Mouse (Mus musculus): ENCODE data around the gene Arl5a. TPM values are rescaled to one million over a fixed set of nuclear protein-coding genes. Genes with fewer than 3 reads are reported as not detected.

Gene Arl5a
- polyA plus RNA-seq, 1 experiment from 2014 or later, result 39.9 TPM

- ATAC-seq (ENCODE audit: low FRiP score), result no peak
- no peaks in the 10 kb centered on the region for H3K4me1 ChIP-seq (replicated peaks)
- H3K4me2 ChIP-seq, result no peak overlapping the region
- H3K9me3 ChIP-seq, result no peaks in the 10 kb centered on the region
- 84% methylated on average over 6 of the region's 6 CpGs for WGBS
- H3K27ac ChIP-seq, result no peak overlapping the region
- no peak overlapping the region for H3K4me3 ChIP-seq
- no peaks in the 10 kb centered on the region for H3K36me3 ChIP-seq
- H3K27me3 ChIP-seq, result no peaks in the 10 kb centered on the region
- no peak overlapping the region for H3K9ac ChIP-seq
These were observed 52.2 kb downstream of the Arl5a start for GRCm38 (mm10) chr2:52372480-52372879.

- H3K27me3 ChIP-seq, result no peaks in the 10 kb centered on the region
- no peak overlapping the region for H3K4me2 ChIP-seq
- H3K4me1 ChIP-seq (replicated peaks), result no peaks in the 10 kb centered on the region
- H3K4me3 ChIP-seq, result no peak overlapping the region
- H3K36me3 ChIP-seq, result no peaks in the 10 kb centered on the region
- no peaks in the 10 kb centered on the region for H3K9me3 ChIP-seq
- no peak for ATAC-seq (ENCODE audit: low FRiP score)
- H3K27ac ChIP-seq, result no peak overlapping the region
- 92% methylated on average over 4 of the region's 4 CpGs for WGBS
- no peak overlapping the region for H3K9ac ChIP-seq
These were observed 52.6 kb downstream of the Arl5a start for GRCm38 (mm10) chr2:52372080-52372479.

- 85% methylated on average over 2 of the region's 2 CpGs for WGBS
- H3K9ac ChIP-seq, result no peak overlapping the region
- ATAC-seq (ENCODE audit: low FRiP score), result no peak
These were observed 53.6 kb downstream of the Arl5a start for GRCm38 (mm10) chr2:52371066-52371465.

GRCm38 (mm10) chr2:52369622-52370021 is 55.1 kb downstream of the Arl5a start:
- no peak overlapping the region for H3K9ac ChIP-seq
- H3K4me1 ChIP-seq (replicated peaks), result no peaks in the 10 kb centered on the region; the same call in 1 of the 2 replicates
- ATAC-seq (ENCODE audit: low FRiP score), result no peak
- H3K4me3 ChIP-seq, result no peak overlapping the region
- H3K9me3 ChIP-seq, result no peaks in the 10 kb centered on the region
- no peak overlapping the region for H3K4me2 ChIP-seq
- H3K36me3 ChIP-seq, result no peaks in the 10 kb centered on the region
- 91% methylated on average over 6 of the region's 6 CpGs for WGBS
- no peaks in the 10 kb centered on the region for H3K27me3 ChIP-seq
- no peak overlapping the region for H3K27ac ChIP-seq

More at GRCm38 (mm10) chr2:52371066-52371465, 53.6 kb downstream of the Arl5a start:
- H3K4me3 ChIP-seq, result no peak overlapping the region
- no peaks in the 10 kb centered on the region; the same call in 1 of the 2 replicates for H3K4me1 ChIP-seq (replicated peaks)
- no peaks in the 10 kb centered on the region for H3K36me3 ChIP-seq
- no peaks in the 10 kb centered on the region for H3K27me3 ChIP-seq
- H3K9me3 ChIP-seq, result no peaks in the 10 kb centered on the region
- H3K4me2 ChIP-seq, result no peak overlapping the region
- no peak overlapping the region for H3K27ac ChIP-seq

- H3K9ac ChIP-seq, result no peak overlapping the region
- no peaks in the 10 kb centered on the region; the same call in 1 of the 2 replicates for H3K4me1 ChIP-seq (replicated peaks)
- no peak overlapping the region for H3K4me2 ChIP-seq
- ATAC-seq (ENCODE audit: low FRiP score), result no peak
- no peaks in the 10 kb centered on the region for H3K9me3 ChIP-seq
- no peak overlapping the region for H3K4me3 ChIP-seq
- H3K27ac ChIP-seq, result no peak overlapping the region
- 95% methylated on average over 5 of the region's 5 CpGs for WGBS
- no peaks in the 10 kb centered on the region for H3K36me3 ChIP-seq
- H3K27me3 ChIP-seq, result no peaks in the 10 kb centered on the region
These were observed 57.0 kb downstream of the Arl5a start for GRCm38 (mm10) chr2:52367665-52368064.

- H3K27me3 ChIP-seq, result no peaks in the 10 kb centered on the region
- H3K4me3 ChIP-seq, result no peak overlapping the region
- 79% methylated on average over 13 of the region's 13 CpGs for WGBS
- H3K36me3 ChIP-seq, result no peaks in the 10 kb centered on the region
- no peaks in the 10 kb centered on the region; the same call in 1 of the 2 replicates for H3K4me1 ChIP-seq (replicated peaks)
- H3K4me2 ChIP-seq, result no peak overlapping the region
- no peak for ATAC-seq (ENCODE audit: low FRiP score)
- H3K27ac ChIP-seq, result no peak overlapping the region
- H3K9ac ChIP-seq, result no peak overlapping the region
- no peaks in the 10 kb centered on the region for H3K9me3 ChIP-seq
These were observed 57.5 kb downstream of the Arl5a start for GRCm38 (mm10) chr2:52367248-52367647.

GRCm38 (mm10) chr2:52361086-52361485 is 63.6 kb downstream of the Arl5a start:
- Histone ChIP-seq H3K4me2 (no peak overlapping the region), H3K27ac (no peak overlapping the region), H3K4me1 (replicated peaks) (peaks cover 4% of the 10 kb centered on the region; the same call in 1 of the 2 replicates), H3K36me3 (no peaks in the 10 kb centered on the region), H3K9me3 (no peaks in the 10 kb centered on the region), H3K27me3 (no peaks in the 10 kb centered on the region), H3K9ac (no peak overlapping the region), H3K4me3 (no peak overlapping the region)
- 96% methylated on average over 9 of the region's 9 CpGs for WGBS
- ATAC-seq (ENCODE audit: low FRiP score), result no peak

GRCm38 (mm10) chr2:52359722-52360121 is 65.0 kb downstream of the Arl5a start:
- Histone ChIP-seq H3K9me3 (no peaks in the 10 kb centered on the region), H3K27ac (peak overlapping the region; percentile 50), H3K4me3 (no peak overlapping the region), H3K4me1 (replicated peaks) (peaks cover 4% of the 10 kb centered on the region; the same call in 1 of the 2 replicates), H3K36me3 (no peaks in the 10 kb centered on the region), H3K4me2 (no peak overlapping the region), H3K9ac (no peak overlapping the region), H3K27me3 (no peaks in the 10 kb centered on the region)
- 51% methylated on average over 1 of the region's 1 CpGs for whole genome bisulfite sequencing
- ATAC-seq (ENCODE audit: low FRiP score), result peak; percentile 69; the same call in 1 of the 2 replicates

GRCm38 (mm10) chr2:52358156-52358555 is 66.5 kb downstream of the Arl5a start:
- ATAC-seq (ENCODE audit: low FRiP score), result no peak
- Histone ChIP-seq H3K4me1 (replicated peaks) (peaks cover 4% of the 10 kb centered on the region; the same call in 1 of the 2 replicates), H3K27me3 (no peaks in the 10 kb centered on the region), H3K4me3 (no peak overlapping the region), H3K36me3 (no peaks in the 10 kb centered on the region), H3K9me3 (no peaks in the 10 kb centered on the region), H3K9ac (no peak overlapping the region), H3K4me2 (no peak overlapping the region), H3K27ac (no peak overlapping the region)
- WGBS, result 86% methylated on average over 5 of the region's 5 CpGs

GRCm38 (mm10) chr2:52351029-52351428 is 73.7 kb downstream of the Arl5a start:
- Histone ChIP-seq H3K4me2 (no peak overlapping the region), H3K9me3 (no peaks in the 10 kb centered on the region), H3K27ac (no peak overlapping the region), H3K4me1 (replicated peaks) (no peaks in the 10 kb centered on the region), H3K36me3 (no peaks in the 10 kb centered on the region), H3K27me3 (no peaks in the 10 kb centered on the region), H3K9ac (no peak overlapping the region), H3K4me3 (no peak overlapping the region)
- 100% methylated on average over 1 of the region's 1 CpGs for WGBS
- ATAC-seq (ENCODE audit: low FRiP score), result no peak

Other genes starting within 250 kb of the Arl5a start
- 1.2 and 2.0 TPM in 2 replicates for gene Neb, start 46.4 kb downstream of the Arl5a start, polyA plus RNA-seq (2015; fragmentation: Nextera tagmentation; extraction: Ambion mirVana)